Mouse (Mus musculus) lung, postnatal 0 days (tissue): ENCODE data around the gene Hpse2.

ENCODE experiments used
- CTCF ChIP-seq: IDR thresholded peaks from 2 replicates; pipeline ENCODE4 v1.5.1; 2016; ENCODE audit warnings: antibody characterized with exemption, mild to moderate bottlenecking
- EP300 ChIP-seq: IDR thresholded peaks from 2 replicates; pipeline ENCODE4 v1.6.1; 2016; ENCODE audit warnings: antibody characterized with exemption, mild to moderate bottlenecking, control low read depth

GRCm38 (mm10) chr19:42922610-42923009 lies 465.5 kb downstream of the Hpse2 start:
- TF ChIP-seq CTCF (no peak), EP300 (no peak)
